Mouse (Mus musculus) C2C12 (cell line): Measurements from ENCODE around the gene Ajap1.

Source experiments
- CEBPB ChIP-seq: IDR thresholded peaks from one replicate; pipeline ENCODE4 v1.6.1; 2011; ENCODE audit warnings: low read depth, mild to moderate bottlenecking, control low read depth, moderate library complexity
- CTCF ChIP-seq: IDR thresholded peaks from one replicate; pipeline ENCODE4 v1.5.1; 2011; ENCODE audit not compliant: control insufficient read depth, insufficient read depth, insufficient read length
- MAX ChIP-seq: IDR thresholded peaks from one replicate; pipeline ENCODE4 v1.6.1; 2011; ENCODE audit warnings: mild to moderate bottlenecking, control low read depth
- MYOD1 ChIP-seq: IDR thresholded peaks from one replicate; pipeline ENCODE4 v1.6.1; 2011; ENCODE audit warnings: low read depth; ENCODE audit not compliant: control insufficient read depth, insufficient read length
- MYOG ChIP-seq: IDR thresholded peaks from one replicate; pipeline ENCODE4 v1.6.1; 2011; ENCODE audit not compliant: control insufficient read depth, insufficient read length; ENCODE audit errors: extremely low read depth
- USF1 ChIP-seq: IDR thresholded peaks from one replicate; pipeline ENCODE4 v1.6.1; 2011; ENCODE audit warnings: low read depth, mild to moderate bottlenecking, control low read depth, moderate library complexity

DNA sequence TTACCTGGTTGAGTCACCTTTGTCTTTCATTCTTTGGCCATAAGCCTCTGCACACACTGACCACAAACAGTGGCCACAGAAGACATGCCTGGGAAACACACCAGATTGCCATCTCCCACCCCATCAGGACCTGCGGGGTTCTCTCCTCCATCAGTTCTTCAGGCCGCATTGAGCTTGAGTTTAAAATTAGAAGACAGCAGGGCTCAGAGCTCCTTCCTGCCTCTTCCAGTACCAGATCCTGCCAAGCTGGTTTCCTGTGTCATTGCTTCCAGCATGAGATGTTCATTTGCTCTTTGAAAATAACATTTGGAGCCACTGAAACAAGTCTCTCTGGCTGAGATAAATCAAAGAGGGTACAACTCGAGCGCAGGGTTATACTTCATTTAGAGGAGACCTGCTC, 126.4 kb downstream of the Ajap1 start:
- TF ChIP-seq CTCF (no peak), USF1 (no peak), MYOG (no peak), CEBPB (no peak), MAX (no peak), MYOD1 (no peak)
